Mouse (Mus musculus) G1E-ER4 (cell line): ENCODE data around the gene Hgfac. TPM values are rescaled to one million over a fixed set of nuclear protein-coding genes. Genes with fewer than 3 reads are reported as not detected.

Experiments used
- GATA1 ChIP-seq: IDR thresholded peaks from one replicate; pipeline ENCODE4 v1.8.0; 2012; ENCODE audit warnings: low read length, inconsistent platforms
- polyA plus RNA-seq: library from polyadenylated mRNA; stranded (reverse); fragments of >175 nt; gene quantifications from 2 replicates; pipeline ENCODE4 v1.2.3, GENCODE M21; 2012

Gene Hgfac
- polyA plus RNA-seq, 1 experiment = not detected

DNA sequence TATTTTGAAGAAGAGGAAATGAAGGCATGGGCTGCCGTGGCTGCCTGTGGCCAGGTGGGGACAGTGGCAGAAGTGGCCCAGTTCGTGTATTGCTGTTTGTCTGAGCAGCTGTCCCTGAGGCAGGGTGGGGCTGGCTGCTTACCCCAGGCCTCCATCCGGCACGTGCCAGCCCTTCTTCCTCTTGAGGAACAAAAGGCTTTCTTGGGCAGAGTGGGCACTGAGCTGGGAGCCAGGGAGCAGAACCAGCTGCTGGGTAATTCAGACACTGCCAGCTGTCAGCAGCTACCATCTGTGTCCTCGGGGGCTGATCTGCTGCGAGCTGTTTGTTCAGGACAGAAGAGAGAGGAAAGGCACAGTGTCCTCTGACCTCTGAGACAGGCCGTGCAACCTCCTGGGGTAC is 29.6 kb downstream of the Hgfac start:
- no peak for TF ChIP-seq GATA1

GRCm38 (mm10) chr5:35071855-35072254 is 30.5 kb downstream of the Hgfac start:
- no peak for TF ChIP-seq GATA1

- TF ChIP-seq GATA1 = no peak
Observed at GRCm38 (mm10) chr5:35073235-35073634, 31.9 kb downstream of the Hgfac start.

DNA sequence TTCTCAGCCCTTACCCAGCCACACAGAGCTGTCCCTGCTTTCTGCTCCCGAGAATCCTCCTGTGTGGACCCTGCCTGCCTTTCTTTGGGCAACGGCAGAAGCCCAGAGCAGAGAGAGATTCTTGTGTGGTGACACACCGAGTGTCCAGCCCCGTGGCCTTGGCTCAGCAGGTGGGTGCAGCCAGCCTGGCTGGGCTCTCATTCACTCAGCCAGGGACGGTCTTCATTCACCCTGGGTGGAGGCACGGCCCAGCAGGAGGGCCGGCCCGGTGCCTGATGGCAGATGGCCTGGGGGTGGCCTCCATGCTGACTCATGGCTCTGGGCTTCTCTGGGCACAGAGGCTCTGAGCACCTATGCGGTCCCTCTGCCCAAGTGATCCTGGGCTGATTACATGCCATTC is 32.7 kb downstream of the Hgfac start:
- no peak for TF ChIP-seq GATA1

DNA sequence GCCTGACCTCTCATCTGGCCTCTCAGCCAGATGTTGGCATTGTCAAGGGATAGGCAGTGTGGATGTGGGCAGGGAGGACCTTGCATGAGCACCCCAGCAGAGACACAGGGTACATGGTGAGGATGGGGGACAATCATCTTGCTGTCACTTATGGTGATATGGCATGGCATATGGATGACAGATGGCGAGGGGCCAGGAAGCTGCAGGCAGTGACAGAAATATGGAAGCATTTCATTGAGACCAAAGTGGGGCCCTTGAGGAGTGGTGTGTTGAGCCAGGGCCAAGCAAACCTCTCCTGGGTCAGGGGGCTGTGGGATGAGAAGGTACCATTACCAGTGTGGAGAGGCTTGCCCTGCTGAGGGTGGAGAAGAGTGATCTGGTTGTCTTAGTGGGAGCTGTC is 35.1 kb downstream of the Hgfac start:
- no peak for TF ChIP-seq GATA1

DNA sequence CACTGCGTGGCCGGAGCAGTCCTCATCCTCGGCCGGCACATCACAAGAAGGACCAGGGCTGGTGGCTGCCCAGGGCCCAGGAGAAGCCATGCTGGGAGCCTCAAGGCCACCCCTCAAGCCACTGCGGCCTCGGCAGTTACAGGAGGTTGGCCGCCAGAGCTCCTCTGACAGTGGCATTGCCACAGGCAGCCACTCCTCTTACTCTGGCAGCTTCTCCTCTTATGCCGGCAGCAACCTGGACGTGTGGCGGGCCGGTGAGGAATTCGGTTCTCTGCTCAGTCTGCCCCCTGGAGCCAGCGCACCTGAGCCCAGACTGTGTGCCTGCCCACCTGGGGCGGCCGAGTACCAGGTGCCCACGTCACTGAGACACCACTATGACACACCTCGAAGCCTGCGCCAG is 37.8 kb downstream of the Hgfac start:
- no peak for TF ChIP-seq GATA1

DNA sequence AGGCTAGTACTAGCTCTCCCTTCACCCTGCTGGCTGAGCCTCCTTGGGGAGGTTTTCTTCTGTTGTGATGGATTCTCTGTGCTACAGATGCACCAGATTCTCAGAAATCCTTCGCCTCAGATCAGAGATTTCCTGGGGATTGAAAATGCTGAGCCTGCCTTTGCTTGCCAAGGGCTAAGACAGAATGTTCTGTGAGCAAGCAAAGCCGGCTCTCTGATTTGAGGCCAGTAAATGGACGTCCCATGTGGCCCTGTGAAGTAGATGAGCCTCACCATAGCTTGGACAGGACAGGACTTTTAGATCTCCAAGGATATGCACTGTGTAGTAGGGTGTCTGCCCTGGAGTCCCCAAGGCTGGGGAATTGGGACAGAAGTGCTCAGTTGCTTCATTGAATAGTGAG is 43.6 kb downstream of the Hgfac start:
- TF ChIP-seq GATA1 = no peak

DNA sequence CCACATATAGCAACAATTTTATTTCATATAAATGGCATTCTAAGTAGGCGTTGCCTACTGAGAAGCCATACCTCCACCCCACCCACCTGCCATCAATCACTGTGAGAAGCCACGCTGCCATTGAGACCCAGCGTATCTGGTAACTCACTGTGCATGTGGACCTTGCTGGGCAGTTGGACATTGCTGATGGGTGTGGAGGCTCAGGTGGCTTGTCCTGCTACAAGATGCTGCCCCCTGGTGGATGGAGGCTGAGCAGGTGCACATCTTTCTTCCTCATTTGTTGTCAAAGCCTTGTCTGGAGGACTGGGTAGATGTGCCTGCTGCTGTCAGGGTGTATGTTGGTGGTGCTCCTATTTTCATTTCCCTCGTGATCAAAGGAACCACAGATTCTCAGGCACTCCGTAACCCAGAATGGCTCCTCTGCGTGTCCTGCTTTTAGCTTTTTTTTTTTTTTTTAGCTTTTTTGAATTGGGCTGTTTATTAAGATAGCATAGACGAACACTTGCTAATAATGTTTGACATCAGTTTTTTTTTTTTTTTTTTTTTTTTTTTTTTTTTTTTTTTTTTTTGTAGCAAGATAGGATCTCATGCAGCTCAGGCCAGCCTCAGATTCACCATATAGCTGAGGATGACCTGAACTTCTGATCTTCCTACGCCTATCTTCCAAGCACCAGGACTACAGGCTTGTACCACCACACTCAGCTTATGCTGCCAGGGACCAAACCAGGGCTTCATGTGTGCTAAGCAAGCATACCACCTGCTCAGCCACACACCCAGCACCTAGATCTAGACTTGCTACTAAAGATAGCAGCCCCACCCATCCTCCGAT is 47.7 kb downstream of the Hgfac start:
- TF ChIP-seq GATA1 = no peak

DNA sequence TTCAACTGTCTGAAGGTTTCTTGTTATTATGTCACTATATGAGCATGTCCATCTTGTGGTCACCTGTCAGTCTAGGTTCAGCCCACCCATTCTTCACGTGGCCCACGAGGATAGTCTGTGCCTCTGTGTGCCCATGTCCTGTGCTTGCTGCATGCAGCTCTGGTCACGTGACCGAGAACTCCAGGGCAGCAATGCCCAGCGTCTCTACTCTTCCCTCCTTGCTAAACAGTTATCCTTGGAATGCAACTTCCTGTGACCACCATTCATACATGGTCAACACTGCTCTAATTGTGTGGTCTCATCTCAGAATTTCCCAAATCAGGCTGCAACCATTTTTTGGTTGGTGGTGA is 48.3 kb downstream of the Hgfac start:
- no peak for TF ChIP-seq GATA1

- TF ChIP-seq GATA1 = no peak
Observed at GRCm38 (mm10) chr5:35091636-35092035, 50.3 kb downstream of the Hgfac start.

Other genes with a start within 250 kb of the Hgfac start
- 1.0 and 1.3 TPM in 2 replicates for gene Msantd1, start 133.5 kb upstream of the Hgfac start, polyA plus RNA-seq
- 5.5 and 5.6 TPM in 2 replicates for gene Rgs12, start 92.1 kb upstream of the Hgfac start, polyA plus RNA-seq
- not detected in 2 replicates for gene Dok7, start 15.3 kb downstream of the Hgfac start, polyA plus RNA-seq
- 10.8 and 29.0 TPM in 2 replicates for gene Lrpap1, start 64.3 kb downstream of the Hgfac start, polyA plus RNA-seq
- not detected in 2 replicates for gene Adra2c, start 236.8 kb downstream of the Hgfac start, polyA plus RNA-seq